Mouse (Mus musculus) C2C12 (cell line): ENCODE results near the gene Gm20521.

Experiments used
- CTCF ChIP-seq: IDR thresholded peaks from one replicate; pipeline ENCODE4 v1.5.1; 2011; ENCODE audit not compliant: control insufficient read depth, insufficient read depth, insufficient read length
- MYOG ChIP-seq: IDR thresholded peaks from one replicate; pipeline ENCODE4 v1.6.1; 2011; ENCODE audit not compliant: control insufficient read depth, insufficient read length; ENCODE audit errors: extremely low read depth

GRCm38 (mm10) chr14:54883154-54884021, at the start of gene Gm20521, which contains the start of gene Bcl2l2:
- TF ChIP-seq CTCF (no peak), MYOG (no peak)
